Mouse (Mus musculus) MEL (cell line): Measurements from ENCODE around the gene Babam2. TPM values are rescaled to one million over a fixed set of nuclear protein-coding genes. Genes with fewer than 3 reads are reported as not detected.

Source experiments
- DNase-seq: peaks from one replicate; pipeline ENCODE4 v3.0.0; 2011; ENCODE audit warnings: low read depth, low spot score
- H3K27ac ChIP-seq: 2 replicates; pipeline ENCODE4 v1.5.1; 2012; ENCODE audit warnings: low read depth, mild to moderate bottlenecking, control low read depth, low read length, moderate library complexity; ENCODE audit not compliant: control insufficient read depth
- H3K27me3 ChIP-seq, 2 experiments: fragments of 150-350 bp in 1 of 2; sonication (generic) in 1 of 2; 2 replicates each; pipeline ENCODE4 v1.6.1; 2012; ENCODE audit warnings: low read length in 2 of 2, mild to moderate bottlenecking in 2 of 2, improper control_type of control experiment in 1 of 2, moderate library complexity in 1 of 2; ENCODE audit not compliant: insufficient read depth in 2 of 2, control insufficient read depth in 1 of 2
- H3K36me3 ChIP-seq, 2 experiments: 2 replicates each; pipeline ENCODE4 v1.6.1; 2012 to 2014; ENCODE audit warnings: low read length in 2 of 2, improper control_type of control experiment in 1 of 2, inconsistent platforms in 1 of 2, mild to moderate bottlenecking in 1 of 2; ENCODE audit not compliant: insufficient read depth in 2 of 2, control insufficient read depth in 1 of 2
- H3K4me1 ChIP-seq, 2 experiments: fragments of 150-350 bp in 1 of 2; sonication (generic) in 1 of 2; 2 replicates each; pipeline ENCODE4 v1.6.1; 2012; ENCODE audit warnings: low read length in 2 of 2, improper control_type of control experiment in 1 of 2, mild to moderate bottlenecking in 1 of 2; ENCODE audit not compliant: insufficient read depth in 2 of 2, control insufficient read depth in 1 of 2
- H3K4me3 ChIP-seq, 2 experiments: fragments of 150-350 bp in 1 of 2; sonication (generic) in 1 of 2; 2 replicates each; pipeline ENCODE4 v1.5.1; 2012; ENCODE audit warnings: low read depth in 2 of 2, low read length in 2 of 2, mild to moderate bottlenecking in 2 of 2, moderate library complexity in 2 of 2, control low read depth in 1 of 2, improper control_type of control experiment in 1 of 2; ENCODE audit not compliant: control insufficient read depth in 1 of 2, insufficient read depth in 1 of 2
- H3K79me2 ChIP-seq: 2 replicates; pipeline ENCODE4 v1.6.1; 2012; ENCODE audit warnings: mild to moderate bottlenecking, low read length, moderate library complexity; ENCODE audit not compliant: control insufficient read depth, poor library complexity, insufficient read depth
- H3K9ac ChIP-seq: 2 replicates; pipeline ENCODE4 v1.6.1; 2012; ENCODE audit warnings: low read depth, mild to moderate bottlenecking, control low read depth, low read length, moderate library complexity; ENCODE audit not compliant: control insufficient read depth, poor library complexity, severe bottlenecking
- H3K9me3 ChIP-seq: fragments of 150-350 bp; sonication (generic); replicated peaks from 2 replicates; pipeline ENCODE4 v1.6.1; 2012; ENCODE audit warnings: mild to moderate bottlenecking, low read length, improper control_type of control experiment, moderate library complexity; ENCODE audit not compliant: insufficient read depth
- CHD1 ChIP-seq: IDR thresholded peaks from 2 replicates; pipeline ENCODE4 v1.6.1; 2012; ENCODE audit warnings: low read depth, mild to moderate bottlenecking, inconsistent platforms, low read length, improper control_type of control experiment
- E2F4 ChIP-seq: IDR thresholded peaks from 2 replicates; pipeline ENCODE4 v1.6.1; 2011; ENCODE audit warnings: low read depth, low read length, improper control_type of control experiment, borderline replicate concordance
- ELF1 ChIP-seq: IDR thresholded peaks from 2 replicates; pipeline ENCODE4 v1.6.1; 2014; ENCODE audit warnings: low read depth, mild to moderate bottlenecking, inconsistent platforms, low read length, improper control_type of control experiment, moderate library complexity
- EP300 ChIP-seq, 2 experiments: IDR thresholded peaks; 2 replicates each; pipeline ENCODE4 v1.6.1; 2011; ENCODE audit warnings: improper control_type of control experiment in 2 of 2, low read length in 2 of 2, low read depth in 1 of 2, mild to moderate bottlenecking in 1 of 2
- ETS1 ChIP-seq: IDR thresholded peaks from 2 replicates; pipeline ENCODE4 v1.6.1; 2012; ENCODE audit warnings: low read depth, mild to moderate bottlenecking, inconsistent platforms, low read length, improper control_type of control experiment, moderate library complexity
- GABPA ChIP-seq: IDR thresholded peaks from 2 replicates; pipeline ENCODE4 v1.6.1; 2012; ENCODE audit warnings: low read depth, mild to moderate bottlenecking, inconsistent platforms, low read length, improper control_type of control experiment, moderate library complexity
- GATA1 ChIP-seq: IDR thresholded peaks from 2 replicates; pipeline ENCODE4 v1.6.1; 2011; ENCODE audit warnings: low read depth, low read length, improper control_type of control experiment
- HCFC1 ChIP-seq: IDR thresholded peaks from 2 replicates; pipeline ENCODE4 v1.6.1; 2012; ENCODE audit warnings: low read depth, mild to moderate bottlenecking, inconsistent platforms, low read length, improper control_type of control experiment, moderate library complexity
- MAFK ChIP-seq: IDR thresholded peaks from 2 replicates; pipeline ENCODE4 v1.6.1; 2011; ENCODE audit warnings: low read depth, mild to moderate bottlenecking, low read length, improper control_type of control experiment, borderline replicate concordance
- MEF2A ChIP-seq: IDR thresholded peaks from 2 replicates; pipeline ENCODE4 v1.6.1; 2014; ENCODE audit warnings: low read depth, mild to moderate bottlenecking, inconsistent platforms, low read length, improper control_type of control experiment; ENCODE audit not compliant: poor library complexity, insufficient replicate concordance, severe bottlenecking; ENCODE audit errors: extremely low read depth
- MXI1 ChIP-seq: IDR thresholded peaks from 2 replicates; pipeline ENCODE4 v1.6.1; 2011; ENCODE audit warnings: mild to moderate bottlenecking, low read depth, low read length, improper control_type of control experiment
- MYC ChIP-seq: IDR thresholded peaks from 2 replicates; pipeline ENCODE4 v1.6.1; 2011; ENCODE audit warnings: low read depth, mild to moderate bottlenecking, low read length, improper control_type of control experiment, moderate library complexity
- NELFE ChIP-seq: IDR thresholded peaks from 2 replicates; pipeline ENCODE4 v1.6.1; 2011; ENCODE audit warnings: low read depth, low read length, improper control_type of control experiment
- NRF1 ChIP-seq: IDR thresholded peaks from 2 replicates; pipeline ENCODE4 v1.6.1; 2014; ENCODE audit warnings: low read depth, mild to moderate bottlenecking, inconsistent platforms, low read length, improper control_type of control experiment, moderate library complexity; ENCODE audit not compliant: poor library complexity, insufficient read depth, severe bottlenecking
- POLR2A ChIP-seq, 2 experiments: IDR thresholded peaks; 2 replicates each; pipeline ENCODE4 v1.6.1; 2011 to 2012; ENCODE audit warnings: low read length in 2 of 2, mild to moderate bottlenecking in 2 of 2, control low read depth in 1 of 2, improper control_type of control experiment in 1 of 2, low read depth in 1 of 2, moderate library complexity in 1 of 2; ENCODE audit not compliant: control insufficient read depth in 1 of 2, insufficient read depth in 1 of 2, poor library complexity in 1 of 2
- POLR2AphosphoS2 ChIP-seq: IDR thresholded peaks from 2 replicates; pipeline ENCODE4 v1.6.1; 2011; ENCODE audit warnings: low read length, improper control_type of control experiment
- POLR2AphosphoS5 ChIP-seq: IDR thresholded peaks from 2 replicates; pipeline ENCODE4 v1.6.1; 2012; ENCODE audit warnings: low read depth, borderline replicate concordance, mild to moderate bottlenecking, inconsistent platforms, low read length, moderate library complexity, mixed read lengths
- SIN3A ChIP-seq: IDR thresholded peaks from 2 replicates; pipeline ENCODE4 v1.6.1; 2012; ENCODE audit warnings: low read length, improper control_type of control experiment, inconsistent platforms
- SMC3 ChIP-seq: IDR thresholded peaks from 2 replicates; pipeline ENCODE4 v1.6.1; 2011; ENCODE audit warnings: low read depth, low read length, improper control_type of control experiment
- TAL1 ChIP-seq: IDR thresholded peaks from 2 replicates; pipeline ENCODE4 v1.6.1; 2012; ENCODE audit warnings: mild to moderate bottlenecking, inconsistent platforms, low read length, moderate library complexity, mixed read lengths
- TBP ChIP-seq: IDR thresholded peaks from 2 replicates; pipeline ENCODE4 v1.8.0; 2011; ENCODE audit warnings: low read depth, low read length, improper control_type of control experiment
- TCF12 ChIP-seq: IDR thresholded peaks from 2 replicates; pipeline ENCODE4 v1.6.1; 2014; ENCODE audit warnings: low read depth, mild to moderate bottlenecking, inconsistent platforms, low read length, improper control_type of control experiment, moderate library complexity
- UBTF ChIP-seq: IDR thresholded peaks from 2 replicates; pipeline ENCODE4 v1.6.1; 2012; ENCODE audit warnings: low read depth, mild to moderate bottlenecking, inconsistent platforms, low read length, improper control_type of control experiment, moderate library complexity, borderline replicate concordance; ENCODE audit not compliant: insufficient read depth
- USF1 ChIP-seq: IDR thresholded peaks from 2 replicates; pipeline ENCODE4 v1.6.1; 2014; ENCODE audit warnings: low read depth, mild to moderate bottlenecking, inconsistent platforms, low read length, improper control_type of control experiment, moderate library complexity
- USF2 ChIP-seq, 2 experiments: IDR thresholded peaks; 2 replicates each; pipeline ENCODE4 v1.6.1; 2011 to 2012; ENCODE audit warnings: improper control_type of control experiment in 2 of 2, low read length in 2 of 2, borderline replicate concordance in 1 of 2, inconsistent platforms in 1 of 2, low read depth in 1 of 2, mild to moderate bottlenecking in 1 of 2; ENCODE audit not compliant: insufficient read depth in 1 of 2
- ZC3H11A ChIP-seq: IDR thresholded peaks from 2 replicates; pipeline ENCODE4 v1.6.1; 2012; ENCODE audit warnings: low read depth, mild to moderate bottlenecking, inconsistent platforms, low read length, improper control_type of control experiment
- polyA plus RNA-seq, 2 experiments: library from polyadenylated mRNA; stranded (reverse) in 1 of 2; unstranded in 1 of 2; fragments of >175 nt in 1 of 2; fragments of >200 nt in 1 of 2; gene quantifications; 2 replicates each; pipeline versions ENCODE4 v1.2.1 to v1.2.4; 2012; ENCODE audit warnings: low replicate concordance in 2 of 2, low read depth in 1 of 2; ENCODE audit not compliant: insufficient read length in 2 of 2, insufficient read depth in 1 of 2, missing spikeins in 1 of 2
- total RNA-seq: library from RNA; depleted of rRNA; stranded (reverse); fragments of 300-350 nt; gene quantifications from 2 replicates; pipeline ENCODE4 v1.2.3, GENCODE M21; 2012

Gene Babam2
- total and polyA plus RNA-seq, 3 experiments = 43.3 to 86.6 TPM; not detected in 1

GRCm38 (mm10) chr5:31749401-31749800 lies 51.9 kb downstream of the Babam2 start:
- no peaks in the 10 kb centered on the region for H3K27me3 ChIP-seq
- H3K79me2 ChIP-seq = no peaks in the 10 kb centered on the region
- peaks cover 2 to 6% of the 10 kb centered on the region in 2 experiments; a peak in 1 of 4 replicates for H3K4me1 ChIP-seq
- no peak overlapping the region for H3K27ac ChIP-seq
- peaks cover 0 to 11% of the 10 kb centered on the region in 2 experiments; a peak in 2 of 4 replicates for H3K36me3 ChIP-seq
- H3K9ac ChIP-seq = no peak overlapping the region
- no peak for DNase-seq
- H3K9me3 ChIP-seq = no peaks in the 10 kb centered on the region
- TF ChIP-seq USF1 (0 out of 2 replicates have a peak, but pooled peaks have one; percentile 17), TAL1 (no peak), TCF12 (no peak), NELFE (no peak), POLR2AphosphoS5 (no peak), MEF2A (no peak), USF2 (IDR thresholded peaks at IDR 0.05; ENCODE audit: borderline replicate concordance in 1 of 2, insufficient read depth in 1 of 2, low read depth in 1 of 2, low read length in 2 of 2) (no peak), ETS1 (0 out of 2 replicates have a peak, but pooled peaks have one; percentile 34), EP300 (IDR thresholded peaks at IDR 0.05; ENCODE audit: low read depth in 1 of 2, low read length in 2 of 2) (peak in 1 of 2 experiments; percentile 60; a peak in 2 of 4 replicates), POLR2AphosphoS2 (no peak), HCFC1 (peak; percentile 50; the same call in 1 of the 2 replicates), E2F4 (no peak), GABPA (no peak), POLR2A (IDR thresholded peaks at IDR 0.05; ENCODE audit: control insufficient read depth in 1 of 2, insufficient read depth in 1 of 2, low read depth in 1 of 2, low read length in 2 of 2, poor library complexity in 1 of 2) (no peak), SIN3A (0 out of 2 replicates have a peak, but pooled peaks have one; percentile 28), SMC3 (no peak), TBP (no peak), MYC (0 out of 2 replicates have a peak, but pooled peaks have one; percentile 21), UBTF (no peak), MAFK (no peak), ELF1 (peak; percentile 85), ZC3H11A (no peak), NRF1 (no peak), MXI1 (no peak), CHD1 (no peak), GATA1 (peak; percentile 58)
- no peak overlapping the region for H3K4me3 ChIP-seq
